Mouse (Mus musculus): ENCODE measurements around the gene Ndn. TPM values are rescaled to one million over a fixed set of nuclear protein-coding genes. Genes with fewer than 3 reads are reported as not detected.

Ndn gene
- 209 and 221 TPM in 2 replicates for polyA plus RNA-seq (2015; fragmentation: Nextera tagmentation; extraction: Ambion mirVana)

DNA sequence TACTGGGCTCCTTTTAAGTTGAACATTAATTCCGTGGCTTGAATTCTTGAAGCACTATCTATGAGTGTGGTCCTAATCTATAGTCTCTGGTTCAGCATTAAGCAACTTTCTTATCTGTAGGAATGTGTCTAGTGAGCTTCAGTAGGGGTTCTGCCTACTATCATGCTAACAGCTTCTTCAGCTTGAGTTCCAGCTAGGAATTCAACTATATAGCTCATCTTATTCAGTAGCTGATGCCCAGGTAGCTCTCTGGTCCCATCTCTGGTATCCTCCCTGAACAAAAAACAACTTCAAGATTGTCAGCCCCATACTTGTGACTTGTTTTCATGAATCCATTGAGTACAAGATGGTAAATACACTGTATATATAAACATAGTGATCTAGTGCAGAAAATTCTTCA, at the start of gene Ndn:
TSS of gene Ndn (plus strand) at position 301 of the 400 bp plus-strand sequence.

DNA sequence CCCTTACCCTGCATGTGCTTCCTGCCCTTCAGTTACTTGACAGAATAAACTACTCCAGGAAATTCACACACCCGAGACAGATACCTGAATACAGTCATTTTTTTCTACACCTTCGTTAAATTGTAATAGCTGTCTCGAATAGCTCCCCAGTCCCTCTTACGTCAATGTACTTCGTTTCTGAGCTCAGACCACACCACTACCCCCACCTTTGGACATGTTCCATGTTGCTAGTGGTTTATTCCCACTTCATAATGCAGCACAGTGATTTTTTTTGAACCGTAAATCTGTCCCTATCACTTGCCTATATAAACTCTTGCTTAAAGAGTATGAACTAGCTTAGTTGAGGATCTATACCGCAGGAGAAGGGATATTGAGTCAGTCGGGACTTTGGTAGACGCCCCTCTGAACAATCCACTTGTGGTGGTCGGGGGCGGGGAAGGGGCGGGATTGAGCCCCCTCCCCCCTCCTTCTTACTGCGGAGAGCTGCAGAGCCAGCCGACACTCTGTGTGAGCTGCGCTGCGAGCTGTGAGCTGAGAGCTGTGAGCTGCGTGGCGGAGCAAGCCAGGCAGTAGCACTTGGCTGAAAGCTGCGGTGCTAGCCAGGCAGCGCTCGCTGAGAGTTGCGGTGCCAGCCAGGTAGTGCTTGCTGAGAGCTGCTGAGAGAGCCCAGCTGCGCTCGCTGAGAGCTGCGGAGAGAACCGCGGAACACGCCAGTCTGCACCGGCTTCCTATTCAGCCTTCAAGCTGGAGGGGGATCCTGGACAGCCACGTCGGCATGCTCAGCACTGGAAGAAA, 30.3 kb downstream of the Ndn start, which contains the start of gene Magel2:
TSS of gene Magel2 (plus strand) at position 501 of the 795 bp plus-strand sequence.

Other genes starting within 250 kb of the Ndn start
- 8.2 and 11.3 TPM in 2 replicates for gene Magel2, start 30.4 kb downstream of the Ndn start, polyA plus RNA-seq (2015; fragmentation: Nextera tagmentation; extraction: Ambion mirVana)
- 2.8 and 3.1 TPM in 2 replicates for gene Mkrn3, start 73.6 kb downstream of the Ndn start, polyA plus RNA-seq (2015; fragmentation: Nextera tagmentation; extraction: Ambion mirVana)
- 13.8 and 15.3 TPM in 2 replicates for gene Peg12, start 117.9 kb downstream of the Ndn start, polyA plus RNA-seq (2015; fragmentation: Nextera tagmentation; extraction: Ambion mirVana)

Measured in skeletal muscle tissue, postnatal 0 days (tissue).